Mouse (Mus musculus) ovary, postnatal 14 days (tissue): ENCODE results near the gene Hpd.

Experiments used
- DNase-seq: peaks from one replicate; pipeline ENCODE4 v3.0.0; 2022; ENCODE audit warnings: low spot score

Hpd gene

DNA sequence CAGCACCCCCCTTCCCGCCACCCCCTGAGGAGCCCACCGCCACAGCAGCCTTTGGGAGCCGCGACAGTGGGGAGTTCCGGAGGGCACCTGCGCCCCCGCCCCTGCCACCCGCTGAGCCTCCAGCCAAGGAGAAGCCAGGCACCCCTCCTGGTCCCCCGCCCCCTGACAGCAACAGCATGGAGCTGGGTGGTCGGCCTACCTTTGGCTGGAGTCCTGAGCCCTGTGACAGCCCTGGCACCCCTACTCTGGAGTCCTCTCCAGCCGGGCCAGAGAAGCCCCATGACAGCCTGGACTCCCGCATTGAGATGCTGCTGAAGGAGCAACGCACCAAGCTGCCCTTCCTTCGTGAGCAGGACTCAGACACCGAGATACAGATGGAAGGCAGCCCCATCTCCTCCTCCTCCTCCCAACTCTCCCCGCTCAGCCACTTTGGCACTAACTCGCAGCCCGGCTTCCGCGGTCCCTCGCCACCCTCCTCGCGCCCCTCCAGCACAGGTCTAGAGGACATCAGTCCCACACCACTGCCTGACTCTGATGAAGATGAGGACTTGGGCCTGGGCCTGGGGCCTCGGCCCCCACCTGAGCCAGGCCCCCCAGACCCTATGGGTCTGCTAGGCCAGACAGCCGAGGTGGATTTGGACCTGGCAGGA lies 34.3 kb downstream of the Hpd start:
- DNase-seq: no peak

DNA sequence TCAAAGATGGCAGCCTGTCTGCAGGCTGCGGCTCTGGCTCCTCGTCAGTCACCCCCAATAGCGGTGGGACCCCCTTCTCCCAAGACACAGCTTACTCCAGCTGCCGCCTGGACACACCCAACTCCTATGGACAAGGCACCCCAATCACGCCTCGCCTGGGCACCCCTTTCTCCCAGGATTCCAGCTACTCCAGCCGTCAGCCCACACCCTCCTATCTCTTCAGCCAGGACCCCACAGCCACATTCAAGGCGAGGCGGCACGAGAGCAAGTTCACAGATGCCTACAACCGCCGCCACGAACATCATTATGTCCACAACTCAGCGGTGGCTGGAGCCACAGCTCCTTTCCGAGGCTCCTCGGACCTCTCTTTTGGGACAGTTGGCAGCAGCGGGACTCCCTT lies 35.0 kb downstream of the Hpd start:
- no peak for DNase-seq

DNA sequence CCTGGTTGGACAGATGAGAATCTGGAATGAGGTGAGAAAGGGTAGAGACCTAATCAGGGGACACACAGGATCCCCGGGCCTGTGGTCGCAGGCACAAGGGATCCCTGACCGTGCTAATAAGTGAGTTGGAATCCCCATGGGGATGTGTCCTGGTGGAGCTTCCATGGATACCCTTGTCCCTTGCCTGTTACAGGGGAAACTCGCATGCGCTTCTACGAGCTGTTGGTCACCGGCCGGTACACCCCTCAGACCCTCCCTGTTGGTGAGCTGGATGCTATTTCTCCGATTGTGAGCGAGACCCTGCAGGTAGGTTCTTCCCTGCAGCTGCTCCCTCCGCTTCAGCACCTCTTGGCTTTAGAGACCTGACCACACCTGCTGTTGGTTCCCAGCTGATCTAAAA lies 36.2 kb downstream of the Hpd start:
- DNase-seq: no peak

DNA sequence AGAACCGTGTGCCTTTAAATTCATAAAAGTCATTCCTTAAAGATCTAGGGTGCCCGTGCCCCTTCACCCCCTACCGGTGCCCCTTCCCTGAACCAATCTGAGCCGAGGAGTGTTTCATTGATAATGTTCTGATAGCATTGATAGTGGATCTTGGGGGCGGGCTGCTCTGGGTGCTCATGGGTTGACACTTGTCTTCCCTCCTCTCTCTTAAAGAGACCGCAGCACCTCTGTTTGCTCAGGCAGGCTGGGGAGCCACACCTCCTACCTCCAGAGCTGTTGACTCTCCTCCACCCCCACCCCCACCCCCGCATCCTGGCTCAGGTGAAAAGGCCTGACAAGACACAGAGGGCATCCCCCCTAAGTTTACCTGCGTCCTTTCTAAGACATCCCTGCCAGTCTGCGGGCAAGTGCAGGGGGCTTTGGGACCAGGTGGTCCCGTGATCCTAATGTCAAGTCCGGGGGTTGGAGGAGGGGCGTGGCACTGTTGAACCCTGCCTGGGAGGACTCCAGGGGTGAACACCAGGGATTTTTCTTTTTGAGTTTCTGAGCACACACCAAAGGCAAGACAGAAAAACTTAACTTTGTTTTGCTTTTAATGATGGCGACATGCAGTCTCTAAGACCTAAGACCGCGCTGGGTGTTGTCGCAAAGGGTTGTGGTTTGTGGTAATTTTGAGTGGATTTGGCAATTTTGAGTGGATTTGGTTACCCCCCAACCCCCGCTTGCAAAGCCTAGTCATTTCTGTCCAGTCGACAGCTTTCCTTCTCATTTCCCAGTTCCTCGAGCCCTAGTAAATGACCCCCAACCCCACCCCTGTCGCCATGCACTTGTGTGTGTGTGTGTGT lies 37.6 kb downstream of the Hpd start:
- no peak for DNase-seq

DNA sequence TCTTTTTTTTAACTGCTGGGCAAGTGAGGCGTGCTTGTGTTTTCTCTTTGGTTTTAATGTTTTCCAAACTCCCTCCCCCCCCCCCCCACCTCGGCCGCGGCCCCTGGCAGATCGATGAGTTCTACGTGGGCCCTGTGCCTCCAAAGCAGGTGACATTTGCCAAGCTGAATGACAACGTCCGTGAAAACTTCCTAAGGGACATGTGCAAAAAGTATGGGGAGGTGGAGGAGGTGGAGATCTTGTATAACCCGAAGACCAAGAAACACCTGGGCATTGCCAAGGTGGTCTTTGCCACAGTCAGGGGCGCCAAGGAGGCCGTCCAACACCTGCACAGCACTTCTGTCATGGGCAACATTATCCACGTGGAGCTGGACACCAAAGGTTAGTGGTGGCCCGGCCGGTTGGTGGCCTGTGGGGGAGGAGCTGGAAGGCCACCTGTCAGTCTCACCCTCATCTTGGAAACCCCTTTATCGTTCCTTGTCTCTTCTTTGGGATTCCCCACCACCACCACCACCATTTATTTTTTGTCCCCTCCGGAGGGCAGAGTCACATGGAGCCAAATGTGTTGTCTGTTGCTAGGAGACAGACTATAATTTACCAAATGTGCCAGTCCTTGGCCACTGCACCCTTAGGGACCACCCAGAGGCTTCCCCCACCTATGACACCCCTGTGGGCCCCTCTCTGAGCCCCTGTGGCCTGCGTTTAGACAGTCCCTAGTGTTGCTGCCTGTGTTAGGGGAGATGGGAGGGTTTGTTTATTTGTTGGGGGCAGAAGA lies 38.4 kb downstream of the Hpd start:
- no peak for DNase-seq

DNA sequence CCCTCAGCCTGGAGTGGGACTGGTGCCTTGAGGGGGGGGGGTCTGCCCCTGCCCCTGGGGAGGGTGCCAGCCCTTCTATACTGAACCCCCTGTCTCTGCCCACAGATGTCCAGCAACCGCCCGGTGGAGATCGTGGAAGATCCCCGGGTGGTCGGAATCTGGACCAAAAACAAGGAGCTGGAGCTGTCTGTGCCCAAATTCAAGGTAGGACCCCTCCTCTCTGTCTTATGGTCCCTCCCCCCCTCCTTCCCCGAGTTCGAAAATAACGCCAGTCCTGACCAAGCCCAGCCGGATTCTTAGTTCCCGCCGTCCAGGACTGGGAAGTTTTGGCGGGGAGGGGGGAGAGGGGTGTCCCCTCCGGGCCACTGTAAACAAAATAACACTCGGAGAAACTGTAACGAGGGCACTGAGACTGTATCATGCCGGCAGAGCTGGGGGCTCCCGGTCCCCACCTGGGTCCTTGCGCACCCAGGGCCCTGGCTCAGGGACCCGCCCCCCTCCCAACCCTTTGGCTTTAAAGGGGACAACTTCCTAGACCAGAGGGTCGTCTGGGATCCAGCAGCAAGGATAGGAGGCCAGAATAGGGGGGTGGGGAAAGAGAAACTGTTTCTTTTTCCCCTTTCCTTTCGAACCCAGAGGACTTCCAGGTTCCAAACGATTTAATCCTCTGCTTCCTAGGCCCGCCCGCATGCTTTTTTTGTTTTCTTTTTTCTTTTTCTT lies 39.1 kb downstream of the Hpd start:
- no peak for DNase-seq

DNA sequence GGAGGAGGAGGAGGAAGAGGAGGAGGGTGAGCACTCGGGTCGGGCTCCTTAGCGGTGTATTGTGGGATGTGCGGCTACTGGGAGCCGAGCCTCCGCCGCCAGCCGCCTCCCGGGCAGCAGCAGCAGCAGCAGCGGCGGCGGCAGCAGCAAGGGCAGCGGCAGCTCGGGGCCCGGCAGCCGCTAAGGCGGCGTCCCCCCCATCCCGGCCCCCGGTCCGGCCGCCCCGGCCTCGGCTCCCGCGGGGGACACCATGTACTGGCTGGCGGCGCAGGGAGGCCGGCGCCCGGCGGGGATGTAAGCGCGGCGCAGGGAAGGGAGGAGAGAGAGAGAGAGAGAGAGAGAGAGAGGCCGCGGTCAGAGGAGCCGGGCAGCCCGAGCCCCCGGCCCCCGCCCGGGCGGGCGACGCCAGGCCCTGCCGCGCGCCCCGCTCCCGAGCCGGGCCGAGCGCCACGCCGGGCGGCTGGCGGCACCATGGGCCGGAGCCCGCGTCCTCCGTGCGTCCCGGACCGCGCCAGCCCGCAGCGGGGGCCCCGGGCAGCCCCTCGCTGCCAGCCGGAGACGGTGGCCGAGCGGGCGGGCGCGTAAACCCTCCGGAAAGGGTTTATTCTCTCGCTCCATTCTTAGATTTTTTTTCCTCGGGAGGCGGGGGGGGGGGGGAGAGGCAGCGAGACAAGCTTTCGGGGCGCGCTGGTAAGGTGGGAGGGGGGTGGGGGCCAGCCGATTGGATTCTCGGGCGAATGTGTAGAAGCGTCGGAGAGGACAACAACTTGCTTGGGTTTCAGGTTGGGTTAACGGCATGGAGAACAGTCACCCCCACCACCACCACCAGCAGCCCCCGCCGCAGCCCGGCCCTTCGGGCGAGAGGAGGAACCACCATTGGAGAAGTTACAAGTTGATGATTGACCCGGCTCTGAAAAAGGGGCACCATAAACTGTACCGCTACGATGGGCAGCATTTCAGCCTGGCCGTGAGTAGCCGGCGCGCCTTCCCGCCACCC lies 40.1 kb downstream of the Hpd start, which contains the start of gene Setd1b:
Gene Setd1b (plus strand): TSS at position 33 of the 997 bp plus-strand sequence.
- DNase-seq: no peak

DNA sequence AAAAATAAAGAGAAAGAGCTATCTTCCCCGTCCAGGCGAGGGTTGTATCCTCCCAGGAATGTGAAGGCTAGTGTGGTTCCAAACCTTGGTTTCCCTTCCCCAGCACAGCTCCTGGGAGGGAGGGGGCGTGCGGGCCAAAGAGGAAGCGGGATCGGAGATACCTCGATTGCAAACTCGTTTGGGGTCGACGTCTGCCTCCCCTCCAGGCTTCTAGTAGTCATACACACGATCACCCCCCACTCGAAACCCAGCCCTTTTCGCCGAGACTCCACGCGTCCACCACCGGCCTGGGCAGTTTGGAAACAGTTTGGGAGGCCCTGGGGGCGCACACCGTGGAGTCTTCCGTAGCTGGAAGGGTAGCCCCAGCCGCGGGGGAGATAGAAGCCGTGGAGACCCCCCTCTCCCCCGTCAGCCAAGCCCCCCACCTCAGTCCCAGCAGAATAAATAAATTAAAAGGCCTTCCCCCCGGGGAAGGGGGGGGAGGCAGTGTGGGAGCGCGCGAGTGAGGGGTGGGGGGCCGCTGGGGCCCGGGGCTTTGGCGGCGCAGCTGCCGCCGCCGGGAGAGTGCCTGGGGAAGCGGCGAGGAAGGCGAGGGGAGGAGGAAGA lies 40.9 kb downstream of the Hpd start:
- no peak for DNase-seq

DNA sequence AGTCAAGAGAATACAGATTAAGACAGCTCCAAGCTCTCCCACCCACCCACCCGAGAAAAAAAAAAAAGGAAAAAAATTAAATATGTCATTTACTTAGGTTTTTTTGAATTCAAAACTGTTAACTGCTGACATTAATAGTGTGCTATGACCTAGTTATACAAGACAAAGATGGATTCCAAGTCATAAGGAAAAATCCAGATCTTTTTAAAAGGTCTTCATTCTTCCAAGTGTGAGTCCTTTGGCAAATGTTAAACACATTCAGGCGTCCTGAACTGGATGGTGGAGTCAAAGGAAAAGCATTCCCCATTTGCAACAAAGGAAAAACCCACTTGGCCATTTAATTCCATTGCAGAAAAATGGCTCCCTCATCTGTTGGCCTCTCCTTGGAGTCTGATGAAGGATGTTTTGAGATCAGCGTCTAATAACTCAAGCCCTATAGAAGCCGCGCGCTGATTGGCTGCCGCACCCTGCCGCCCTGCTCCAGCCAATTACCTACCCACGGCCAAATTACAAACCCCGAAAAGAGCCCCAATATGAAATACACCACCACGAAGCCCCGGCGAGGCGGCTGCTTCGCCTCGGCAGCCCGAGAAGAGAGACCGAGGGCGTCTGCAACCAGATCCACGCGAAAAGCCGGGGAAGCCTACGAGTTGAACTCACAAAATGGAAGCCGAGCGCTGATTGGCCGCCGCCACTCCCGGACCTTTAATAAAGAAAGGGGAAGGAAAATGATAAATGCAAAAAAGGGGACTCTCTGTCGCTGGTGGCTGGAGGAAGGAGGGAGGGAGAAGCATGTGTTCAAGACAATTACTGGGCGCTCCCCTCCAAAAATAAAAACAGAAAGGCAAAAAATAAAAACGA lies 41.6 kb downstream of the Hpd start:
- peak; percentile 89 for DNase-seq

DNA sequence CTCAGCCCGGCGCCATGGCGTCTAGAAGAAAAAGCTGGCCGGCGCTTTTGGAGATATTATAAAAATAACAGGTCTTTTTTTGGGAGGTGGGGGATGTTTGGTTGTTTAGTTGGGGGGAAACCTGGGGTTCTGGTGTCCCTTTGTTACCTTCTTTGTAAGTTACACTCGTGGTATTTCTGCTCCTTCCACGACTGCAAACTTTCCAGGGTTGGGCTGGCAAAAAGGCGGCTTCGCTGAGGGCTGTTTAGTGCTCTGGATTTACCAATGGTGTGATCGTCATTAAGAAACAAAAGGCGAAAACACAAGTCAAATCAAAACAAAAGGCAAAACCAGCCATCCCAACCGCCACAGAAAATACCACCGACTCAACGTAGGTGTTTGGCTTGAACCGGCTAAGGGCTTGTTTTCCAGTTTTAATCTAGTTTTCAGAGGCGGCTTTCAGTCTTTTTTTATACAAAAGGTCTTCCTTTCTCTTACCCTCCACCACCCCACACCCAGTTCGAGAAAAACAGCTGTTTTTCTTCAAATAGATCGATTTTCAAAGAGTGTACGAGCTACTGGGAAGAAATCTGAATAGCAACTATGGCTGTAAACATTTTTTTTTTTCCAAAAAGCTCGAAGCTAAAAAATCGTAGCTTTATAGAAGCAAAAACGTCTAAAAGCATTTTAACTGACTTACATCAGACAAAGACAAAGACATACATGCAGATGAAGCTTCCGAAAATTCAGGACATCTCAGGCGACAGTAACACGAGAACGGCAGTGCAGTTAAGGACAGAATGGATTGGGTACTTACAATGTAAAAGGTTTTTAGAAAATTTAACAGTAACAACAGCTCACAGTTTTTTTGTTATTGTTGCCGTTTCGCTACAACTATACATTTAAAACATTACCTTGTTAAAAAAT lies 42.6 kb downstream of the Hpd start:
- DNase-seq: no peak

DNA sequence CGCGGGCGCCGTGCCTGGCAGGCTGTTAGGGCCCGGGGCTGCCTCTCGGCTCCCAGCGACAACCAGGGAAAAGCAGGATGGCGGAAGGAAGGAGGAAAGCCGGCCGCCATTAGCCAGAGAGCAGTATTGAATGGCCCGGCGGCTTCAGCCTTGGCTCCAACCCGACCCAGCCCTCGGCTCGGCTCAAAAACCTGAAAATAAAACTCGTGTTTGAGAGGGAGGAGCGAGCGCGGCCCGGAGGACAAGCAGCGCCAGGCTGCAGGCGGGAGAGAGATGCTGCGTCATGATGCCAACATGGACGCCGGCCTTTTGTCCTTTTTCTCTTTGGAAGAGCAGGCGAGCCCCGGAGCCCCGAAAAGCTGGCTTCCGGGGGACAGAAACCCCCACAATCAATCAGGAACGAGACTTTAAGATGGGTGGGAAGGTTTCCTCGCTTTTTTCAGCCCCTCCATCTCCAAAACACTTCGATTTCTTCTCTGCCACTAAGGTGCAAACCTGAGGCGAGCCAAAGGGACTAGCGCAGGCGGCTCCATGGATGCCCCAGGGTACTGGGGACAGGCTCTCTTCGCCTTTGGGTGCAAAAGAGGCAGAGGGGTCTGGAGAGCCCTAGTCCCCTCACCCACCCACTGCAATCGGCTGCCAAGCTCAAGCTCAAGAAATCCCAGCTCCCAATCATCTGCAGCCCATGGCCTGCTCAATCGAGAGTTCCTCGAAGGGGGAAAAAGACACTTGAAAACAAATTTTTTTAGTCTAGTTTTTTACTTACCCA lies 43.4 kb downstream of the Hpd start:
- DNase-seq: no peak

DNA sequence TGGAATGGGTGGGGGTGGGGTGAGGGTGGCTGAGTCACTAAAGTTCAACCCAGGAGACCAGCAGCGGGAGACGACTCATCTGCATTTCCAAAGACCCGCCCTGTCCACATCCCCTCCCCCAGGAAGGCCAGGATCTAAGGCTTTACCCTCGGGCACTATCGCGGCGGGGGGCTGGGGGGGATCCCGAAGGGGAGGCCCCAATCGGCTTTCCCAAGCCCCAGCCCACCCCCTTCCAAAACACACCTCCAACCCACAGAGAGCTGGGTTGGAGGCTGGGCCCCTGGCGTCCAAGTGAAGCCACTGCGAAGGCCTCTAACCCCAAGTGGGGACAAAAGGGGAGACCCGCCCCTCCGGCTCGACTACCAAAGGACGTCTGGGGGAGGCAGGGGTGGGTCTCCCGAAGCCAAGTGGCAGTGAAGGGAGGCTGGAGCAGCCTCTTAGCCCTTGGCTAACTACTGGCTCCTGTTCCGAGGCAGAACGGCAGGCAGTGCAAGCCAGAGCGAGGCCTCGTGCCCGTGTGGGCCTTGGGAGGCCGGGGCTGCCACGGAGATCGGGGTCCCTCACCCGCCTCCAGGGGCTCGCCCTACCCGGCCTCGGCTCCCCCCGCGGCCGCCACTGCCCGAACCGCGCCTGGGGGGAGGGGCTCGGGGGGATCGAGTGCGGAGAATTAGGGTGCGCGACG lies 44.2 kb downstream of the Hpd start:
- DNase-seq: no peak

DNA sequence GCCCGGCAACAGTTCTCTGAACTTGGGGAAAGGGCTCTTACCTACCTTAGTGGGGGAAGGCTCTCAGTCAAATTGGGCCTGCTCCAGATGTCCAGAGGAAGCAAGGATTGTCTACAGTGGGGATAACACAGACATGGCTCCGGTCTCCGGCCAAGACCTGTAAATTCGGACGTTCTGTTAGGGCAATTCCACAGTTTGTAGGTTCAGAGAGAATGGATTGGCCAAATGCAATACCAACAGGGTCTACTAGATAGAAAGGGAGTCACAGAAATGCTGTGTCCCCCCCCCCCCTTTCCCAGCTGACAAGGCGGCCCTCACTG lies 44.7 kb downstream of the Hpd start:
- DNase-seq: no peak

DNA sequence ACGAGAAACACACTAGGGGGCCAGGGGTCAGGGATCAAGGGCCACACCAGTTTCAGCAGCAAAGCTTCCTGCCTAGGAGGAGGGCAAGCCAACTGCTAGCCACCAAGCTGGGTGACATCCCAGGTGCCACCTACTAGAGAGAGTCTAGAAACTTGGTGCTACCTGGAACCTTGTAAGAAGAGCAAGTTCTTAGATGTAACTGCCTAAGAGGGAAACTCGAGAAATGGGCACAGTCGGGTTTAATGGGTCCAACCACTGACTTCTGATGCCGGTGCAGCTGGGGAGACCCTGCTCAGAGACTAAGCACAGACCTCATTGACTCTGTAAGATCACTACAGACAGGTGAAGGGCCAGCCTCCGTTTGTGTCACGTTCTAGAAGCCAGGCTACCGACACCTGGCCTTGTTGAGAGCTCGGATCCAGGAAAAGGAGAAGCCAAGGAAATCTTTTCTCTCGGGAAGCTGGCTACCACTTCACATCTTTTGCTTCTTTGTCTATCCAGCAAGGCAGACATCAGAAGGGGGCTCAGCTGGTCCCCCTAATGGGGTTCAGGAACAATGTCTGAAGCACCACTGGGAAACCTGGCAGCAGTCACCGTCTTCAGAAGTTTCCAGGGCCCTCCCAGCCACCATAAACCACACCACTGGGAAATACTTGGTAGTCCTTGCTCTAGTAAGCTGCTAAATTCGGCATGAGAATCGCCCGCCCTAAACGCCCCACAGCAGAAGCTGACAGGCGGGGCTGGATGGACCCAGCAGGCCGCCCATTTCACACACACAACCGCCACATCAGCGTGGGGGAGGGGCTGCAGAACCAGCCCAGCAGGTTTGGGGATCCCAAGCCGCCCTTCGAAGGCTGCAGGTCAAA lies 45.2 kb downstream of the Hpd start:
- no peak for DNase-seq

DNA sequence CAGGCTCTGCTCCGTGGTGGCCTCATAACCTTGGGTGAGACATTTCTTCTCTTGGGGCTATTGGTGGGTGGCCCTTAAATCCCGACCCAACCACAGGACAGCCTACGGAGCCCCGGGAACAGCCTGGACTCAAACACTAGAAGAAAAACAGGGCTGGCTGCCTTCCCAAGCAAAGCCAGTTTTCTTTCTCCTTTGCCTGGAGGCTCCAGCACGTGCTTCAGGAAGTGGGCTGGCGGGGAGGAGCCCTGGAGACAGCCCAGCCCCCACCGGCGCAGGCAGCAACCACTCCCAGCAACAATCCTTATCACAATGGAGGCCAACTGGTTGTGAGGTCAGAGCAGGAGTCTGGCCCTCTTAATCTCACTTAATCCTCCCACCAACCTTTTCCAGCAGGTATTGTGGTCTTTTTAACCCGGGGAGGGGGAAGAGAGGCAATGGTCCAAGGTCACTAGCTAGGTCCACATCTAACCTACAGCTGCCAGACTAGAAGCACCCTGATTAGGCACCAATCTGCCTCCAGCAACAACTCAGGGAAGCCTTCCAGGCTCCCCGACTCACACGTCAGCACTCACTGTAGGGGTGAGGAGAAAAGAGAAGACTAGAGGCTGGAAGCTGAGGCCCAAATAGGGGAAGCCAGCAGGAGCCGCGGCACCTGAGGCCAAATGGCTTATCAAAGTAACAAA lies 46.0 kb downstream of the Hpd start:
- no peak for DNase-seq
